Comparison of ENCODE assay signal across 13 mouse cellular contexts in the genomic region with DNA sequence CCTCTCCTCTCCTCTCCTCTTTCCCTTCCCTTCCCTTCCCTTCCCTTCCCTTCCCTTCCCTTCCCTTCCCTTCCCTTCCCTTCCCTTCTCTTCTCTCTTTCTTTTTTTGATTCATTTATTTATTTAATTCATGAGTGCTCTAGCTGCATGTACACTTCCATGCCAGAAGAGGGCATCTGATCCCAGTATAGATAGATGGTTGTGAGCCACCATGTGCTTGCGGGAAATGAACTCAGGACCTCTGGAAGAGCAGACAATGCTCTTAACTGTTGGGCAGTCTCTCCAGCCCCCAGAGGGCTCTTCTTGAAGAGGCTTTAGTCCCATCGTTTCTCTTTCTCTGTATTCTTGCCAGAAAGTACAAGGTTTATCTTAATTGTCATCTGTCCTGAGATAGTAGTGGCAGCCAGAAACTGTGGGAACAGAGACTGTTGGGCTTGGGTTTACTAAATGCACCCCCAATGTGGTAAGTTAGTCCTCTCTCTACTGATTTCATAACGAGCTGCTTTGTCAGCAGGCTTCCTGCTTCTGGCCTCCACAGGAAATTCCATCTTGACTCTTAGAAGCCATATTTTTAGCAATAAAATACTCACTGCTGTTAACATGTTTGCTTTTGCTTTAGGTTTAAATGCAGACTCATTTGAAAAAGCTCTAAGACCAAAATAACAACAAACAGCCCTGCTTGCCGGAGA. TPM values are rescaled to one million over a fixed set of nuclear protein-coding genes. Genes with fewer than 3 reads are reported as not detected.
DNase-seq lines count a peak whose midpoint lies in the region; ATAC-seq and TF ChIP-seq lines count a peak whose summit lies in the region.
"Had no signal": no experiment of that assay in that cellular context is flagged by ENCODE, and none has a peak within 500 bp of the region (broad histone marks: within the 10 kb centered on the region; RNA-seq: fewer than 3 reads in every experiment).

No protein-coding gene starts in this region.

- DNase-seq in 3T3-L1 (ENCODE audit: low read depth, low spot score) = peak; percentile 22
- peak; percentile 5 for DNase-seq in embryonic facial prominence, embryonic 11.5 days (ENCODE audit: low spot score)
- DNase-seq in spleen, postnatal 14 days (ENCODE audit: low spot score in 2 of 2) = no peak
- DNase-seq in frontal cortex, postnatal 10 days (ENCODE audit: low spot score in 2 of 2) = no peak
- DNase-seq in layer of hippocampus, postnatal 10 days (ENCODE audit: low spot score in 2 of 2) = no peak
- DNase-seq: adrenal gland, postnatal 10 days; liver, embryonic 13.5 days had no signal

- ATAC-seq in intestine, postnatal 0 days = no peak
- ATAC-seq in intestine, embryonic 15.5 days = no peak
- no peak for ATAC-seq in embryonic facial prominence, embryonic 11.5 days (replicated peaks; ENCODE audit: insufficient number of reproducible peaks, low FRiP score, low TSS enrichment, low read depth)

- TF ChIP-seq EP300 in ES-Bruce4 (IDR thresholded peaks at IDR 0.05; ENCODE audit: insufficient read depth, low read depth, low read length) = no peak

- no peak overlapping the region for H3K4me2 ChIP-seq in intestine, postnatal 0 days (replicated peaks; ENCODE audit: low read depth)
- H3K4me2 ChIP-seq in intestine, embryonic 15.5 days (replicated peaks) = no peak overlapping the region
- no peak overlapping the region for H3K4me2 ChIP-seq in embryonic facial prominence, embryonic 11.5 days (ENCODE audit: low read depth, low read length)
- H3K4me2 ChIP-seq: kidney, embryonic 15.5 days; liver, embryonic 13.5 days had no signal

- H3K36me3 ChIP-seq in intestine, postnatal 0 days (ENCODE audit: control insufficient read depth, insufficient read depth) = no peaks in the 10 kb centered on the region
- H3K36me3 ChIP-seq in intestine, embryonic 15.5 days = no peaks in the 10 kb centered on the region
- H3K36me3 ChIP-seq in ES-Bruce4 (ENCODE audit: control insufficient read depth, insufficient read depth, low read length, poor library complexity, severe bottlenecking) = no peaks in the 10 kb centered on the region
- no peaks in the 10 kb centered on the region for H3K36me3 ChIP-seq in embryonic facial prominence, embryonic 11.5 days (replicated peaks; ENCODE audit: control insufficient read depth, insufficient read depth, low read depth, low read length)
- H3K36me3 ChIP-seq: kidney, embryonic 15.5 days; liver, embryonic 13.5 days had no signal

- no peak overlapping the region for H3K4me3 ChIP-seq in intestine, postnatal 0 days (ENCODE audit: low read depth, low read length)
- no peak overlapping the region for H3K4me3 ChIP-seq in intestine, embryonic 15.5 days (replicated peaks)
- no peak overlapping the region for H3K4me3 ChIP-seq in ES-Bruce4 (ENCODE audit: low read depth, low read length)
- no peak overlapping the region for H3K4me3 ChIP-seq in embryonic facial prominence, embryonic 11.5 days (ENCODE audit: low read depth, low read length)
- H3K4me3 ChIP-seq: kidney, embryonic 15.5 days; liver, embryonic 13.5 days had no signal

- no peaks in the 10 kb centered on the region for H3K9me3 ChIP-seq in intestine, postnatal 0 days (ENCODE audit: control insufficient read depth)
- H3K9me3 ChIP-seq in intestine, embryonic 15.5 days = no peaks in the 10 kb centered on the region
- peaks cover under 1% of the 10 kb centered on the region; the same call in 1 of the 2 replicates for H3K9me3 ChIP-seq in ES-Bruce4 (replicated peaks; ENCODE audit: control insufficient read depth, insufficient read depth, low read length, poor library complexity, severe bottlenecking)
- H3K9me3 ChIP-seq in embryonic facial prominence, embryonic 11.5 days (replicated peaks; ENCODE audit: control insufficient read depth, low read length) = no peaks in the 10 kb centered on the region
- H3K9me3 ChIP-seq: kidney, embryonic 15.5 days; liver, embryonic 13.5 days had no signal

- H3K9ac ChIP-seq in intestine, postnatal 0 days (ENCODE audit: low read depth, low read length) = no peak overlapping the region
- H3K9ac ChIP-seq in intestine, embryonic 15.5 days = no peak overlapping the region
- no peak overlapping the region for H3K9ac ChIP-seq in ES-Bruce4 (ENCODE audit: low read depth, poor library complexity, severe bottlenecking)
- H3K9ac ChIP-seq in embryonic facial prominence, embryonic 11.5 days (replicated peaks; ENCODE audit: low read length) = no peak overlapping the region
- H3K9ac ChIP-seq: kidney, embryonic 15.5 days; liver, embryonic 13.5 days had no signal

- TF ChIP-seq CTCF in intestine, postnatal 0 days (IDR thresholded peaks at IDR 0.05; ENCODE audit: low read depth) = peak; percentile 49
- TF ChIP-seq CTCF in ES-Bruce4 (IDR thresholded peaks at IDR 0.05; ENCODE audit: low read depth, low read length) = peak; percentile 1

- 49% methylated on average over 4 of the region's 4 CpGs for WGBS in intestine, postnatal 0 days
- 51% methylated on average over 4 of the region's 4 CpGs for WGBS in intestine, embryonic 15.5 days
- WGBS in embryonic facial prominence, embryonic 11.5 days = 58% methylated on average over 4 of the region's 4 CpGs

- no peaks in the 10 kb centered on the region for H3K27me3 ChIP-seq in intestine, postnatal 0 days (replicated peaks; ENCODE audit: control insufficient read depth, insufficient read depth, low read length)
- no peaks in the 10 kb centered on the region for H3K27me3 ChIP-seq in intestine, embryonic 15.5 days (replicated peaks)
- 0 out of 2 replicates have a peak, but pooled peaks cover 1% of the 10 kb centered on the region for H3K27me3 ChIP-seq in ES-Bruce4 (ENCODE audit: control insufficient read depth, insufficient read depth, low read length, poor library complexity, severe bottlenecking)
- no peaks in the 10 kb centered on the region for H3K27me3 ChIP-seq in embryonic facial prominence, embryonic 11.5 days (ENCODE audit: control insufficient read depth, insufficient read depth, low read length)
- H3K27me3 ChIP-seq: kidney, embryonic 15.5 days; liver, embryonic 13.5 days had no signal

- no peak for TF ChIP-seq POLR2A in ES-Bruce4 (IDR thresholded peaks at IDR 0.05; ENCODE audit: insufficient read depth, low read length)

- no peak overlapping the region for H3K27ac ChIP-seq in intestine, postnatal 0 days (ENCODE audit: low read depth, low read length)
- no peak overlapping the region for H3K27ac ChIP-seq in intestine, embryonic 15.5 days
- H3K27ac ChIP-seq in ES-Bruce4 (ENCODE audit: insufficient read depth, low read length) = no peak overlapping the region
- H3K27ac ChIP-seq in embryonic facial prominence, embryonic 11.5 days (replicated peaks; ENCODE audit: low read depth, low read length) = no peak overlapping the region
- H3K27ac ChIP-seq: kidney, embryonic 15.5 days; liver, embryonic 13.5 days had no signal

- H3K4me1 ChIP-seq in intestine, postnatal 0 days (replicated peaks; ENCODE audit: control insufficient read depth, insufficient read depth, low read length) = no peaks in the 10 kb centered on the region
- H3K4me1 ChIP-seq in intestine, embryonic 15.5 days (replicated peaks) = no peaks in the 10 kb centered on the region
- no peaks in the 10 kb centered on the region for H3K4me1 ChIP-seq in ES-Bruce4 (ENCODE audit: control insufficient read depth, insufficient read depth, low read length)
- no peaks in the 10 kb centered on the region for H3K4me1 ChIP-seq in embryonic facial prominence, embryonic 11.5 days (ENCODE audit: control insufficient read depth, insufficient read depth, low read length)
- H3K4me1 ChIP-seq: kidney, embryonic 15.5 days; liver, embryonic 13.5 days had no signal

RNA-seq across cellular contexts. Expression of a gene that starts 36.9 kb away (rescaled TPM):
- polyA plus RNA-seq in intestine, postnatal 0 days (2015; fragmentation: Nextera tagmentation; extraction: Ambion mirVana) = 0.16 and 0.20 TPM in 2 replicates
- polyA plus RNA-seq in intestine, embryonic 15.5 days (2015; fragmentation: Nextera tagmentation; extraction: Ambion mirVana) = 0.40 and 0.44 TPM in 2 replicates
- polyA plus RNA-seq in ES-Bruce4 (2011; ENCODE audit: insufficient read depth, insufficient read length, low read depth, missing spikeins) = 0.24 and 0.51 TPM in 2 replicates
- polyA plus RNA-seq in embryonic facial prominence, embryonic 11.5 days (2014; fragmentation: Nextera tagmentation; extraction: Ambion mirVana) = 0.88 and 1.6 TPM in 2 replicates
- total RNA-seq in layer of hippocampus, postnatal 10 days (2021) = 1 to 10 TPM; 1.3 to 1.4 TPM
- total RNA-seq: megakaryocyte, adult 5-6 weeks had no signal
- polyA plus RNA-seq: heart, embryonic 14.5 days; liver, embryonic 13.5 days had no signal

Comparison
In these comparisons a context has a peak if more than half of its experiments do, and no peak if none do; other contexts are left out.
1. DNase-seq: peak in 3T3-L1 (single experiment) and embryonic facial prominence, embryonic 11.5 days (single experiment); none in spleen, postnatal 14 days (0 of 2), frontal cortex, postnatal 10 days (0 of 2) and layer of hippocampus, postnatal 10 days (0 of 2).